Mouse (Mus musculus) lung, embryonic 15.5 days (tissue): ENCODE measurements at regions not wholly inside any gene's neighbourhood (a gene's known extent, or its start where the extent isn't known, plus 50 kb on each side); places are given as distances from the start of the nearest gene placed in this dataset.

Experiments used
- ATAC-seq: fragments of 200-750 bp; cut with Nextera tagmentation; 2 replicates; pipeline ENCODE4 v1.8.0; 2017; ENCODE audit warnings: moderate number of reproducible peaks, borderline replicate concordance; ENCODE audit not compliant: low FRiP score, low TSS enrichment; ENCODE audit errors: extremely low read depth
- H3K27ac ChIP-seq: fragments of 300-500 bp; sonication (generic); 2 replicates; pipeline ENCODE4 v1.5.1; 2015; ENCODE audit warnings: moderate library complexity, mild to moderate bottlenecking, inconsistent platforms
- H3K27me3 ChIP-seq: fragments of 300-500 bp; sonication (generic); 2 replicates; pipeline ENCODE4 v1.6.1; 2015; ENCODE audit warnings: inconsistent platforms
- H3K36me3 ChIP-seq: fragments of 300-500 bp; sonication (generic); 2 replicates; pipeline ENCODE4 v1.6.1; 2015; ENCODE audit warnings: inconsistent platforms
- H3K4me1 ChIP-seq: fragments of 300-500 bp; sonication (generic); 2 replicates; pipeline ENCODE4 v1.6.1; 2015; ENCODE audit warnings: inconsistent platforms
- H3K4me2 ChIP-seq: fragments of 300-500 bp; sonication (generic); 2 replicates; pipeline ENCODE4 v1.6.1; 2015; ENCODE audit warnings: inconsistent platforms, mild to moderate bottlenecking, moderate library complexity
- H3K4me3 ChIP-seq: fragments of 300-500 bp; sonication (generic); 2 replicates; pipeline ENCODE4 v1.5.1; 2015; ENCODE audit warnings: mild to moderate bottlenecking, inconsistent platforms
- H3K9ac ChIP-seq: fragments of 300-500 bp; sonication (generic); 2 replicates; pipeline ENCODE4 v1.6.1; 2015; ENCODE audit warnings: inconsistent platforms
- H3K9me3 ChIP-seq: fragments of 300-500 bp; sonication (generic); 2 replicates; pipeline ENCODE4 v1.6.1; 2016; ENCODE audit warnings: inconsistent platforms
- WGBS: fragments of 180-500 bp; shearing (Covaris S2); methylation state at CpG from one replicate; pipeline ENCODE4 v1.1.7; 2015; 5-methylcytosine and 5-hydroxymethylcytosine counted together

GRCm38 (mm10) chr11:34973467-34973921 is 140.1 kb upstream of the Spdl1 start:
- no peaks in the 10 kb centered on the region for H3K36me3 ChIP-seq
- ATAC-seq, result peak; percentile 96
- WGBS, result 29% methylated on average over 1 of the region's 1 CpGs

GRCm38 (mm10) chr11:34973012-34973411 is 139.6 kb upstream of the Spdl1 start:
- no peak overlapping the region for H3K4me3 ChIP-seq
- H3K27ac ChIP-seq, result peak overlapping the region; percentile 41; the same call in 1 of the 2 replicates
- H3K9me3 ChIP-seq, result no peaks in the 10 kb centered on the region
- no peak for ATAC-seq
- no peak overlapping the region for H3K4me2 ChIP-seq
- no peak overlapping the region for H3K9ac ChIP-seq
- H3K27me3 ChIP-seq, result no peaks in the 10 kb centered on the region
- WGBS, result 33% methylated on average over 5 of the region's 5 CpGs
- H3K4me1 ChIP-seq, result peaks cover 31% of the 10 kb centered on the region
- no peaks in the 10 kb centered on the region for H3K36me3 ChIP-seq

More at GRCm38 (mm10) chr11:34973467-34973921, 140.1 kb upstream of the Spdl1 start:
- Histone ChIP-seq H3K27me3 (no peaks in the 10 kb centered on the region), H3K4me2 (no peak overlapping the region), H3K4me3 (no peak overlapping the region), H3K9me3 (no peaks in the 10 kb centered on the region), H3K27ac (peak overlapping the region; percentile 41; the same call in 1 of the 2 replicates), H3K4me1 (peaks cover 31% of the 10 kb centered on the region), H3K9ac (no peak overlapping the region)

- Histone ChIP-seq H3K27ac (no peak overlapping the region), H3K4me1 (no peaks in the 10 kb centered on the region), H3K9me3 (no peaks in the 10 kb centered on the region), H3K4me2 (no peak overlapping the region), H3K27me3 (no peaks in the 10 kb centered on the region), H3K4me3 (no peak overlapping the region), H3K9ac (no peak overlapping the region), H3K36me3 (no peaks in the 10 kb centered on the region)
- ATAC-seq, result no peak
- WGBS, result 69% methylated on average over 7 of the region's 7 CpGs
These were observed 125.8 kb upstream of the Spdl1 start for GRCm38 (mm10) chr11:34959291-34959690.

GRCm38 (mm10) chr11:34941486-34942456 is 108.3 kb upstream of the Spdl1 start:
- Histone ChIP-seq H3K27ac (peak overlapping the region; percentile 60), H3K9ac (no peak overlapping the region), H3K4me3 (no peak overlapping the region), H3K36me3 (no peaks in the 10 kb centered on the region), H3K4me2 (no peak overlapping the region), H3K9me3 (no peaks in the 10 kb centered on the region), H3K4me1 (0 out of 2 replicates have a peak, but pooled peaks cover 18% of the 10 kb centered on the region), H3K27me3 (no peaks in the 10 kb centered on the region)
- ATAC-seq, result peak; percentile 78
- 53% methylated on average over 4 of the region's 4 CpGs for WGBS

- H3K9ac ChIP-seq, result no peak overlapping the region
- no peaks in the 10 kb centered on the region for H3K9me3 ChIP-seq
- H3K4me1 ChIP-seq, result 0 out of 2 replicates have a peak, but pooled peaks cover 13% of the 10 kb centered on the region
- no peak for ATAC-seq
- 77% methylated on average over 8 of the region's 8 CpGs for WGBS
- no peak overlapping the region for H3K4me3 ChIP-seq
- H3K4me2 ChIP-seq, result no peak overlapping the region
- no peaks in the 10 kb centered on the region for H3K36me3 ChIP-seq
- no peak overlapping the region for H3K27ac ChIP-seq
- H3K27me3 ChIP-seq, result no peaks in the 10 kb centered on the region
These were observed 106.7 kb upstream of the Spdl1 start for GRCm38 (mm10) chr11:34940151-34940550.

GRCm38 (mm10) chr11:34939002-34939401 is 105.6 kb upstream of the Spdl1 start:
- no peak overlapping the region for H3K27ac ChIP-seq
- no peaks in the 10 kb centered on the region for H3K27me3 ChIP-seq
- no peaks in the 10 kb centered on the region for H3K9me3 ChIP-seq
- H3K9ac ChIP-seq, result no peak overlapping the region
- H3K4me2 ChIP-seq, result no peak overlapping the region
- no peak for ATAC-seq
- WGBS, result 90% methylated on average over 4 of the region's 4 CpGs
- H3K4me3 ChIP-seq, result no peak overlapping the region
- H3K36me3 ChIP-seq, result no peaks in the 10 kb centered on the region
- H3K4me1 ChIP-seq, result 0 out of 2 replicates have a peak, but pooled peaks cover 13% of the 10 kb centered on the region

- Histone ChIP-seq H3K27me3 (no peaks in the 10 kb centered on the region), H3K9me3 (no peaks in the 10 kb centered on the region), H3K36me3 (no peaks in the 10 kb centered on the region), H3K4me1 (no peaks in the 10 kb centered on the region), H3K4me2 (no peak overlapping the region), H3K9ac (no peak overlapping the region), H3K27ac (no peak overlapping the region), H3K4me3 (no peak overlapping the region)
- no peak for ATAC-seq
These were observed 98.8 kb upstream of the Spdl1 start for GRCm38 (mm10) chr11:34932191-34932590.

- no peak overlapping the region for H3K27ac ChIP-seq
- peaks cover 7% of the 10 kb centered on the region; the same call in 1 of the 2 replicates for H3K4me1 ChIP-seq
- ATAC-seq, result no peak
- H3K27me3 ChIP-seq, result no peaks in the 10 kb centered on the region
- H3K36me3 ChIP-seq, result no peaks in the 10 kb centered on the region
- 68% methylated on average over 1 of the region's 1 CpGs for WGBS
- no peak overlapping the region for H3K9ac ChIP-seq
- H3K4me3 ChIP-seq, result no peak overlapping the region
- H3K9me3 ChIP-seq, result no peaks in the 10 kb centered on the region; the same call in 1 of the 2 replicates
- H3K4me2 ChIP-seq, result no peak overlapping the region
These were observed 83.7 kb upstream of the Spdl1 start for GRCm38 (mm10) chr11:34917175-34917574.

GRCm38 (mm10) chr11:34909841-34910240 is 76.4 kb upstream of the Spdl1 start:
- Histone ChIP-seq H3K9me3 (no peaks in the 10 kb centered on the region), H3K27ac (no peak overlapping the region), H3K4me2 (no peak overlapping the region), H3K4me3 (no peak overlapping the region), H3K9ac (no peak overlapping the region), H3K36me3 (no peaks in the 10 kb centered on the region), H3K4me1 (peaks cover 11% of the 10 kb centered on the region), H3K27me3 (no peaks in the 10 kb centered on the region)
- 23% methylated on average over 5 of the region's 5 CpGs for WGBS
- peak; percentile 59; the same call in 1 of the 2 replicates for ATAC-seq

GRCm38 (mm10) chr11:34904271-34904670 is 70.8 kb upstream of the Spdl1 start:
- Histone ChIP-seq H3K9me3 (no peaks in the 10 kb centered on the region), H3K9ac (no peak overlapping the region), H3K27me3 (no peaks in the 10 kb centered on the region), H3K4me2 (no peak overlapping the region), H3K4me1 (no peaks in the 10 kb centered on the region; the same call in 1 of the 2 replicates), H3K36me3 (no peaks in the 10 kb centered on the region), H3K4me3 (no peak overlapping the region), H3K27ac (no peak overlapping the region)
- ATAC-seq, result no peak
- WGBS, result 34% methylated on average over 4 of the region's 4 CpGs

- 53% methylated on average over 3 of the region's 3 CpGs for WGBS
These were observed 66.0 kb upstream of the Spdl1 start for GRCm38 (mm10) chr11:34899400-34899799.

GRCm38 (mm10) chr11:34895624-34896023 is 62.2 kb upstream of the Spdl1 start:
- H3K9me3 ChIP-seq, result no peaks in the 10 kb centered on the region
- 47% methylated on average over 7 of the region's 7 CpGs for WGBS
- no peaks in the 10 kb centered on the region for H3K27me3 ChIP-seq
- ATAC-seq, result peak; percentile 57; the same call in 1 of the 2 replicates
- 0 out of 2 replicates have a peak, but pooled peaks cover 3% of the 10 kb centered on the region for H3K4me1 ChIP-seq
- no peaks in the 10 kb centered on the region for H3K36me3 ChIP-seq
- no peak overlapping the region for H3K4me2 ChIP-seq
- H3K4me3 ChIP-seq, result no peak overlapping the region
- no peak overlapping the region for H3K27ac ChIP-seq
- no peak overlapping the region for H3K9ac ChIP-seq

More at GRCm38 (mm10) chr11:34899400-34899799, 66.0 kb upstream of the Spdl1 start:
- Histone ChIP-seq H3K4me3 (no peak overlapping the region), H3K36me3 (no peaks in the 10 kb centered on the region), H3K27ac (no peak overlapping the region), H3K9me3 (no peaks in the 10 kb centered on the region), H3K27me3 (no peaks in the 10 kb centered on the region), H3K4me1 (0 out of 2 replicates have a peak, but pooled peaks cover 3% of the 10 kb centered on the region), H3K9ac (no peak overlapping the region), H3K4me2 (no peak overlapping the region)
- peak; percentile 49; the same call in 1 of the 2 replicates for ATAC-seq
